Mouse (Mus musculus): Measurements from ENCODE around the gene Zfp37. TPM values are rescaled to one million over a fixed set of nuclear protein-coding genes. Genes with fewer than 3 reads are reported as not detected.

The Zfp37 gene
- under 1 TPM in 1 of 2 experiments, not detected in 1; 0.45 TPM for polyA plus RNA-seq (2017; shearing (Covaris generic))

GRCm38 (mm10) chr4:62230769-62231168, at the start of gene Zfp37:
Zfp37 (minus strand) TSS chr4:62231047.

GRCm38 (mm10) chr4:62262276-62262675, 31.4 kb upstream of the Zfp37 start, which contains the start of gene Slc31a2:
Slc31a2 (plus strand) TSS chr4:62262562.

DNA sequence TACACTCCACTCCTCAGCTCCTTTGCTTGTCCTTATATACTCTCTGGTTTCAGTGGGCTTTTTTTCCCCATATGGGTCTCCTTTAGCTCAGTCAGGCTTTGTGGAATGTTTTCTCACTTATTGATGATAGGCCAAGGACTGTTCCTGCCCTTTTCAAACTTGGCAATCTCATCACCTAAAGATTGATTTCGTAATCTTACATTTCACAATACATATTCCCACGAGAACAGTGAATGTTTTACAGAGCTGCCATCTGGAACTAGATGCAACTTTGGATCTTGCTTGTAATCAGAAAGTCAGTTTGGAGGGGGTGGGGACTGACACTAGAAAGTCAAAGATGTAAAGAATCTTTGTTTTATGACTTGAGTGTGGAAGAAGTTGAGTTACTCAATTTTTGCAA, 80.0 kb downstream of the Zfp37 start, which contains the start of gene Mup21:
Mup21 (minus strand) TSS at position 53 of the 400 bp plus-strand sequence.

Other genes with a start within 250 kb of the Zfp37 start
- not detected for gene Mup20, start 176.9 kb downstream of the Zfp37 start, polyA plus RNA-seq (2017; shearing (Covaris generic))
- not detected for gene Mup3, start 143.7 kb downstream of the Zfp37 start, polyA plus RNA-seq (2017; shearing (Covaris generic))
- not detected for gene Mup21, start 80.2 kb downstream of the Zfp37 start, polyA plus RNA-seq (2017; shearing (Covaris generic))
- 10 to 100 TPM; 13.7 to 17.0 TPM for gene Slc31a2, start 31.5 kb upstream of the Zfp37 start, polyA plus RNA-seq (2017; shearing (Covaris generic))
- gene Fkbp15, start 129.5 kb upstream of the Zfp37 start, polyA plus RNA-seq (2017; shearing (Covaris generic)), result 10 to 100 TPM; 49.3 to 57.6 TPM
- 1 to 10 TPM; 8.6 to 9.4 TPM for gene Slc31a1, start 129.7 kb upstream of the Zfp37 start, polyA plus RNA-seq (2017; shearing (Covaris generic))
- 100 to 1,000 TPM in 1 of 2 experiments, 10 to 100 TPM in 1; 84.1 to 112 TPM for gene Cdc26, start 177.6 kb upstream of the Zfp37 start, polyA plus RNA-seq (2017; shearing (Covaris generic))
- gene Prpf4, start 177.8 kb upstream of the Zfp37 start, polyA plus RNA-seq (2017; shearing (Covaris generic)), result 10 to 100 TPM; 22.6 to 25.4 TPM
- gene Rnf183, start 204.2 kb upstream of the Zfp37 start, polyA plus RNA-seq (2017; shearing (Covaris generic)), result under 1 TPM in 1 of 2 experiments, not detected in 1; 0.52 TPM
- under 1 TPM; 0.37 to 0.93 TPM for gene Wdr31, start 239.8 kb upstream of the Zfp37 start, polyA plus RNA-seq (2017; shearing (Covaris generic))
- 10 to 100 TPM in 1 of 2 experiments, 1 to 10 TPM in 1; 3.7 to 11.2 TPM for gene Bspry, start 249.0 kb upstream of the Zfp37 start, polyA plus RNA-seq (2017; shearing (Covaris generic))